In genomic region chr12:108764917-108765678, GRCm38 (mm10) we compare ENCODE assay signal across 8 mouse cellular contexts. TPM values are rescaled to one million over a fixed set of nuclear protein-coding genes. Genes with fewer than 3 reads are reported as not detected.
DNase-seq lines count a peak whose midpoint lies in the region; ATAC-seq and TF ChIP-seq lines count a peak whose summit lies in the region.

No protein-coding gene starts in this region.

- no peak for ATAC-seq in erythroblast, adult 5-6 weeks (replicated peaks; ENCODE audit: low FRiP score, poor library complexity, severe bottlenecking)
- ATAC-seq in hindbrain, embryonic 12.5 days (ENCODE audit: low FRiP score), result no peak
- ATAC-seq in lung, embryonic 14.5 days (ENCODE audit: insufficient read depth), result no peak

- TF ChIP-seq CTCF in lung, embryonic 14.5 days (IDR thresholded peaks at IDR 0.05; ENCODE audit: low read depth), result no peak

- peaks cover 10% of the 10 kb centered on the region; the same call in 1 of the 2 replicates for H3K27me3 ChIP-seq in erythroblast, embryonic 14.5 days (ENCODE audit: control insufficient read depth)
- no peaks in the 10 kb centered on the region for H3K27me3 ChIP-seq in embryonic facial prominence, embryonic 10.5 days (replicated peaks; ENCODE audit: low read depth, poor library complexity, severe bottlenecking)
- H3K27me3 ChIP-seq in hindbrain, embryonic 12.5 days, result no peaks in the 10 kb centered on the region
- no peaks in the 10 kb centered on the region for H3K27me3 ChIP-seq in lung, embryonic 14.5 days (ENCODE audit: insufficient read depth, low read length)
- no peaks in the 10 kb centered on the region for H3K27me3 ChIP-seq in splenic B cell, adult 2 months (ENCODE audit: control insufficient read depth, insufficient read depth, low read length, poor library complexity, severe bottlenecking)

- DNase-seq in embryonic facial prominence, embryonic 10.5 days (ENCODE audit: low spot score), result no peak
- peak; percentile 6 for DNase-seq in lung, embryonic 14.5 days
- peak; percentile 41 for DNase-seq in splenic B cell, adult 2 months (ENCODE audit: low read depth, low spot score)
- DNase-seq in frontal cortex, postnatal 25 days (ENCODE audit: low spot score in 2 of 2), result no peak
- no peak for DNase-seq in c-Kit-positive CD71-positive TER-119-positive erythroid progenitor cells, embryonic 14.5 days (ENCODE audit: low spot score)

- WGBS in embryonic facial prominence, embryonic 10.5 days, result 72% methylated on average over 22 of the region's 22 CpGs
- WGBS in hindbrain, embryonic 12.5 days, result 77% methylated on average over 22 of the region's 22 CpGs
- 74% methylated on average over 22 of the region's 22 CpGs for WGBS in lung, embryonic 14.5 days

- peak overlapping the region; percentile 46; the same call in 1 of the 2 replicates for H3K9ac ChIP-seq in hindbrain, embryonic 12.5 days
- peak overlapping the region; percentile 48 for H3K9ac ChIP-seq in lung, embryonic 14.5 days

- peak overlapping the region; percentile 62 for H3K4me3 ChIP-seq in erythroblast, embryonic 14.5 days (replicated peaks)
- H3K4me3 ChIP-seq in embryonic facial prominence, embryonic 10.5 days, result peak overlapping the region; percentile 48
- H3K4me3 ChIP-seq in hindbrain, embryonic 12.5 days, result peak overlapping the region; percentile 1; the same call in 1 of the 2 replicates
- peak overlapping the region; percentile 30 for H3K4me3 ChIP-seq in lung, embryonic 14.5 days (ENCODE audit: low read depth, low read length)

- no peaks in the 10 kb centered on the region for H3K9me3 ChIP-seq in erythroblast, embryonic 14.5 days (ENCODE audit: control insufficient read depth, low read length)
- no peaks in the 10 kb centered on the region for H3K9me3 ChIP-seq in embryonic facial prominence, embryonic 10.5 days
- H3K9me3 ChIP-seq in hindbrain, embryonic 12.5 days (replicated peaks), result no peaks in the 10 kb centered on the region
- no peaks in the 10 kb centered on the region for H3K9me3 ChIP-seq in lung, embryonic 14.5 days (ENCODE audit: low read depth, low read length)

- 0 out of 2 replicates have a peak overlapping the region, but pooled peaks have one; percentile 60 for H3K27ac ChIP-seq in embryonic facial prominence, embryonic 10.5 days (replicated peaks)
- H3K27ac ChIP-seq in hindbrain, embryonic 12.5 days, result peak overlapping the region; percentile 42; the same call in 1 of the 2 replicates
- H3K27ac ChIP-seq in lung, embryonic 14.5 days (ENCODE audit: low read depth), result peak overlapping the region; percentile 79; the same call in 1 of the 2 replicates

- H3K4me1 ChIP-seq in erythroblast, embryonic 14.5 days (ENCODE audit: control insufficient read depth), result peaks cover 74% of the 10 kb centered on the region
- H3K4me1 ChIP-seq in embryonic facial prominence, embryonic 10.5 days, result peaks cover 31% of the 10 kb centered on the region
- H3K4me1 ChIP-seq in hindbrain, embryonic 12.5 days, result peaks cover 15% of the 10 kb centered on the region
- peaks cover 6% of the 10 kb centered on the region; the same call in 1 of the 2 replicates for H3K4me1 ChIP-seq in lung, embryonic 14.5 days (ENCODE audit: insufficient read depth)

- peak overlapping the region; percentile 38 for H3K4me2 ChIP-seq in hindbrain, embryonic 12.5 days (replicated peaks)
- H3K4me2 ChIP-seq in lung, embryonic 14.5 days, result peak overlapping the region; percentile 64

- H3K36me3 ChIP-seq in erythroblast, embryonic 14.5 days (ENCODE audit: control insufficient read depth), result no peaks in the 10 kb centered on the region
- no peaks in the 10 kb centered on the region for H3K36me3 ChIP-seq in embryonic facial prominence, embryonic 10.5 days (replicated peaks)
- no peaks in the 10 kb centered on the region for H3K36me3 ChIP-seq in hindbrain, embryonic 12.5 days
- H3K36me3 ChIP-seq in lung, embryonic 14.5 days (ENCODE audit: insufficient read depth), result no peaks in the 10 kb centered on the region
- no peaks in the 10 kb centered on the region for H3K36me3 ChIP-seq in splenic B cell, adult 2 months (ENCODE audit: control insufficient read depth, insufficient read depth, low read length, poor library complexity, severe bottlenecking)

RNA-seq across cellular contexts. Expression of gene Yy1, which starts 27.7 kb away (rescaled TPM):
- polyA plus RNA-seq in erythroblast, embryonic 14.5 days (2012), result 3.0 and 3.3 TPM in 2 replicates
- 15.8 and 29.5 TPM in 2 replicates for total RNA-seq in erythroblast, adult 5-6 weeks (2015; ENCODE audit: low replicate concordance)
- total RNA-seq in erythroblast, adult 5-6 weeks (2017; ENCODE audit: low replicate concordance), result 31.0 and 43.9 TPM in 2 replicates
- polyA plus RNA-seq in embryonic facial prominence, embryonic 10.5 days (2016; fragmentation: Nextera tagmentation; extraction: Ambion mirVana), result 14.0 and 15.0 TPM in 2 replicates
- polyA plus RNA-seq in hindbrain, embryonic 12.5 days (2016; fragmentation: Nextera tagmentation; extraction: Ambion mirVana), result 16.2 and 18.3 TPM in 2 replicates
- polyA plus RNA-seq in lung, embryonic 14.5 days (2014; fragmentation: Nextera tagmentation; extraction: Ambion mirVana), result 24.3 and 26.3 TPM in 2 replicates

Comparison
In these comparisons a context has a peak if more than half of its experiments do, and no peak if none do; other contexts are left out.
1. H3K4me3 ChIP-seq: peak in every context shown above with its lines; median percentile 62 in erythroblast, embryonic 14.5 days; 48 in embryonic facial prominence, embryonic 10.5 days; 30 in lung, embryonic 14.5 days; 1 in hindbrain, embryonic 12.5 days.
2. DNase-seq: peak in lung, embryonic 14.5 days (single experiment) and splenic B cell, adult 2 months (single experiment); none in embryonic facial prominence, embryonic 10.5 days (single experiment), frontal cortex, postnatal 25 days (0 of 2) and c-Kit-positive CD71-positive TER-119-positive erythroid progenitor cells, embryonic 14.5 days (single experiment).
3. Peak in every context shown above with its lines, with median percentiles within 50 percentile points of each other: H3K27ac ChIP-seq.